Mouse (Mus musculus) heart, postnatal 25 days (tissue): ENCODE results near the gene Kidins220. TPM values are rescaled to one million over a fixed set of nuclear protein-coding genes. Genes with fewer than 3 reads are reported as not detected.

Source experiments
- DNase-seq: peaks from one replicate; pipeline ENCODE4 v3.0.0; 2022; ENCODE audit warnings: low spot score
- intact Hi-C: fragments of 180-260 bp; cut with DNase I; formaldehyde crosslinking; loops from one replicate; pipeline ENCODE4 v1.15.1; 2025
- total RNA-seq, 2 experiments: library from RNA; stranded (reverse); gene quantifications; 2 replicates each; pipeline ENCODE4 v1.2.3; 2021

Gene Kidins220
- total RNA-seq, 2 experiments from 2014 or later = 69.0 to 76.8 TPM

DNA sequence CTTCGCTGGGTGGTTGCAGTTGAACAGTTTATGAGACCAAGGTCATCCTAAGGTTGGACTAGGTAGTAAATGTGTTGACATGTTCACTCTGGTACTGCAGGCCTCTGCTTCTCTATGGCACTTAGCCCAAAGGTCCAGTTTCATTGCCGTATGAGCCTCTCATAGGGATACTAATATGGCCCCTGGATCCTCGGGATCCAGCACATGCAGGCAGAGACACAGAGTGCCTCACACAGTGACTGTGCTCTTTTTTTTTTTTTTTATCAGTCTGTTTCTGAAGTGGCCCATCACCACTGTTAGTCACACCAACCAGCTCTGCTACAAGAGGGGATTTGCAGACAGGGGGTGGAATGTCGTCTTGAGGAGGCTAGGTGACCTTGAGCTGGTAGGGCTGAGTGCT is 98.6 kb downstream of the Kidins220 start:
- DNase-seq = no peak
- intact Hi-C loops = no loop called here

GRCm38 (mm10) chr12:25074344-25074743 is 99.6 kb downstream of the Kidins220 start:
- intact Hi-C loops = no loop called here
- DNase-seq = no peak

GRCm38 (mm10) chr12:25083260-25084178 is 108.8 kb downstream of the Kidins220 start:
- no peak for DNase-seq
- intact Hi-C loops = no loop called here

DNA sequence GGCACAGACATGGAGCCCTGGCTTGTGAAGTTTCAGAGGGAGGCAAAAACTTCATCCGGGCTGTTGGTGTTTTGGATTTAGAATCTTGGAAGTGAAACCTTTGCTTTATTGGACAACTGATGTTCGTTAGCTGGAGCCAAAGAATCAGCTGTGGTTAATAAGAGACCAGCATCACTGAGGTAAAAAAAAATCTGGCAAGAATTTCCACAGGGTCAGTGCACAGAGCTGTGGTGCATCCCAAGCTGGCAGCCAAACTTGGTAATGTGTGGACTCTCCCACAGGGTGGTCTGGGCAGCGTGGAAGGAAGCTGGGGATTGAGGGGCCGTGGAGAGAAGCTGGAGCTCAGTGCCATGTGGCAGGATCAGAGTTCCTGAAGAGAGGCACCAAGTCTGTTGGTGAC is 112.2 kb downstream of the Kidins220 start:
- intact Hi-C loops = no loop called here
- no peak for DNase-seq

GRCm38 (mm10) chr12:25089433-25089832 is 114.7 kb downstream of the Kidins220 start:
- intact Hi-C loops = no loop called here
- no peak for DNase-seq

DNA sequence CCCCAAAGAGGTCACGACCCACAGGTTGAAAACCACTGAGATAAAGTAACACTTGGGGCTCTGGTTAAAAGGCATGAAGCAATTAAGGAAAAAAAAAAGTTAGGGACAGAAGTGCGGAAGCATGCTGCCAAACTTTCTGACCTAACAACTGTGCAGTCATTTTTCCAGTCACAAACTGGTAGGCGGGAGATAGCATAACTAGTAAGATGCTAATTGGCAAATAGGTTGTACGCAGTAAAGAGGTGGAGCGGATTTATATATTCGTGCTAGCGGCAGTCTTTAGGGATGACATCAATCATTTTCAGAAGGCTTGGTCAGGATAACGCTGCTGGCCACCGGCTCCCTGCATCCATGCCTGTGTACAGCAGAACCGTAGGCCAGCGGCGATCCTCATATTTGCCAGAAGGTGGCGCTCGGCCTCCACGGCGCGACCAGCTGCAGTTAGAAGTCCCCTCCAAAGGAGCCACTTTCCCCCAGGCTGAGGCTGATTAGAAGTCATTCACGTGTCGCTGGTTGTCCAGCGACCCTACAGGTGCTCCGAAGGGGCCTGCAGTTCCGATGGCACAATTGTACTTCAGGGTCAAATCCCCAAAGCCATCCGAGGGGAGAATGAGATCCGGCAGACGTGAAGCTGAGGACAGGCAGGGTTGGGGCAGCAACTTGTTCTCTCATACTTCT is 117.4 kb downstream of the Kidins220 start:
- DNase-seq = peak; percentile 71
- intact Hi-C loops = loop anchor here (1.0 to 10.0 kb wide), 10 partner anchors 70 to 1223 kb away; no protein-coding TSS in a partner anchor

GRCm38 (mm10) chr12:25092751-25093211 is 118.1 kb downstream of the Kidins220 start:
- intact Hi-C loops = loop anchor here (1.0 to 10.0 kb wide), 10 partner anchors 70 to 1222 kb away; no protein-coding TSS in a partner anchor

DNA sequence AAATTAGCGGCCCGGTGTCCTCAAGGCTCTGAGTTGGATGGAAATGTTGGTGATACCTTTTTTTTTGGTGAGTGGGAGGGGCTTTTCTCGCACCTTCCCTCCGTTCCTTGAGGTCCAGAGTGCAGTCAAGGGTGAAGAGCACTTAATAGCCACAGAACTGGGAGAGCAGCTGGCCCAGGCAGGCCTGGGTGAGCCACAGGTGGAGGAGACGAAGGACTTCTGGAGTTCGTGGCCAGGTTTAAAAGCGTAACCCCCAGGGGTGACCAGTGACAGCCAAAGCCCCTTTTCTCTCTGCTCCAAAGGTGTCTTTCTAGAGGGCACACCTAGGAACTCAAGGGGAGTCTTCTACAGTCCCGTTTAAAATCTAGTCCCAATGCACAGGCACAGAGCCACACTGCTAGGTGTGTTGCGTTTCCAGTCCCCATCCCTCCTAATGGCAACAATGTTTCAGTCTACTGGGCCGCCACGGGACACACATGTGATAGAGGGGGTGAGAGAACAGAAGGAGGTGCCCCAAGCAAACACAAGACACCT is 118.6 kb downstream of the Kidins220 start:
- intact Hi-C loops = loop anchor here (2.0 to 10.0 kb wide), 8 partner anchors 69 to 1221 kb away; no protein-coding TSS in a partner anchor
- DNase-seq = no peak

More at GRCm38 (mm10) chr12:25092751-25093211, 118.1 kb downstream of the Kidins220 start:
- DNase-seq = no peak

DNA sequence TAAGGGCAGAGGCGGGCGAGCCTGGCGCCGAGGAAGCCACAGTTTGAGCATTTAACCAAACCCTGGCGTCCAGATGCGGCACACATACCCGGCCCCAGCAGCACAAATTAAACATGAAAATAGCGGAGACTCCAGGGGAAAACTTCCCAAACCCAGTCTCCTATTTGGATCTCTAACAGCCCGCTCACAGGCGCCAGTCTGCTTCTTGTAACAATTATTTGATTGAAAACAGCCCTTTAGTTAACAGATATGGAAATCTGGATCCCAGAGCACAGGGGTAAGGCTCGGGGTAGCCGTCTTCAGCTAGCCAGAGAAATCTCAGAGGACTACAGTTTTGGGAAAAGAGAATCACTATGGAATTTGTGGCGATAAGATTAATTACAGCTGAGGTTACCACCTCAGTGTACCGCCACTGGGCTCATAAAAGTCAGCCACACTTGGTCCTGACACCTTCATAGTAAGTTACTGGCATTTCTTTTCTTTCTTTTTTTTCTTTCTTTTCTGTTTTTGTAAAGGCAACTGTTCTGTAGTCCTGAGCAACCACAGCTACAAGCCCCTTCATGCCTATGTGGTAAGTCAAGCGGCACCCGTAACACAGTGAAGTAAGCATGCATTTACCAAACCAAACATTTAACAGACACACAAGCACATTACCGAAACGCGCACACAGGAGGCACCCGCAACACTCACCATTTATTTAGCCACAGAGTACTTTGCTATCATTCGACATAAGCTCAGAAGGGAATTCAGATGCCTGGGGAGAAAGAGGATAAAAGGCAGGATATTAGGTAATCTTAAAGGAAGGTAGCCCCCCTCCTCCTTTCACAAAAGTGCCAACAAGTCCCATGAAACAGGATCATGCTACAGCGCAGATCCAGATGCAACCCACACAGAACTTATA is 120.1 kb downstream of the Kidins220 start:
- intact Hi-C loops = loop anchor here (5.0 to 10.0 kb wide), 7 partner anchors 67 to 1220 kb away; no protein-coding TSS in a partner anchor
- no peak for DNase-seq

GRCm38 (mm10) chr12:25095538-25095937 is 120.8 kb downstream of the Kidins220 start:
- no peak for DNase-seq
- intact Hi-C loops = loop anchor here (10.0 kb wide), 2 partner anchors 769 to 1219 kb away; no protein-coding TSS in a partner anchor

- DNase-seq = peak; percentile 99
- intact Hi-C loops = loop anchor here (10.0 kb wide), 2 partner anchors 769 to 1219 kb away; no protein-coding TSS in a partner anchor
Measured at GRCm38 (mm10) chr12:25095974-25096639, 121.4 kb downstream of the Kidins220 start.

DNA sequence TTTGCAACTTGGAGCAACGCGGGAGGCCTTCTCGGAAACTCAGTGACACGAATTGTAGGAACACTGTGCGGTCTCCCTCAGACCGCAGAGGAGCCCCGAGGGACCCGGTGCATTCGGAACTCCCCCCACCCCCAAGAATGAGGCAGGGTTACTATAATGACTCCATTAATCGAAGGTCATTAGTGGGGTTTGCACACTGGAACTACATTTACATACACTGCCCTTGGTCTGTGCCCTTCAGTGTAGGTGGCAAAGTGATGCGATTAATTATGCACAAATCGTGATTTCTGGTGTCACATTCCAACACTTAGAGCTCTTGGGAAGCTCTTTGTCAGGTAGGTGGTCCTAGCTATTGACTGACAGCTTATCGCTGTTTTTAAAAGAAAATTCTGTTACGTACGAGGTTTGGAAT is 121.9 kb downstream of the Kidins220 start:
- no peak for DNase-seq
- intact Hi-C loops = loop anchor here (10.0 kb wide), 2 partner anchors 768 to 1218 kb away; no protein-coding TSS in a partner anchor

DNA sequence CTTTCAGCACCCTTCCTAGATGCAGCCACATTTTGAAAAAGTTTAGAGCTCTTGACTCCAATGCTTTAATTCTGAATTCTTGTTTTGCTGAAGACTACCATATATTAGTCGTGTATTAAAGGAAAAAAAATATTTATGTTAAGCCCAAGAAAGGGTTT is 122.2 kb downstream of the Kidins220 start, which contains the start of gene Id2:
Gene Id2, minus strand, starts transcription at position 89 of the 158 bp plus-strand sequence.
- DNase-seq = no peak
- intact Hi-C loops = loop anchor here (10.0 kb wide), 2 partner anchors 768 to 1218 kb away; no protein-coding TSS in a partner anchor

- no peak for DNase-seq
- intact Hi-C loops = loop anchor here (10.0 kb wide), 2 partner anchors 767 to 1217 kb away; no protein-coding TSS in a partner anchor
Measured at GRCm38 (mm10) chr12:25097210-25098160, 122.8 kb downstream of the Kidins220 start.

DNA sequence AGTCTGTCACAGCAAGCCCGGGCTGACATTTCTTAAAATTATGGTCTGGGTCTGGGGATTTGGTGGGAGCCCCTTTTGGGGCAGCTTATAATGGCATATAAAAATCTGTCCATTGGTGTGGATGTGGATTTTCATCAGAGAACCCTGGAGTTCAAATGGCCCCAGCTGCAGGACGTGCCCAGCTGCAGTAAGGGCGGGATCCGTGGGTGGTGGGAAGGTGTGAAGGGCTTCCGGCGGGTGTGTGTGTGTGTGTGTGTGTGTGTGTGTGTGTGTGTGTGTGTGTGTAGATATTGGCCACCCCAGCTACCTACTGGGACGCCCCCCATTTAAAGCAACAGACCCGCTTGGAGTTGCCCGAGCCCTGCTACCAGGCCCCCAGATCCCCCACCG is 123.4 kb downstream of the Kidins220 start:
- intact Hi-C loops = loop anchor here (10.0 kb wide), 2 partner anchors 767 to 1217 kb away; no protein-coding TSS in a partner anchor
- DNase-seq = no peak

- intact Hi-C loops = loop anchor here (10.0 kb wide), 2 partner anchors 766 to 1216 kb away; no protein-coding TSS in a partner anchor
- peak; percentile 93 for DNase-seq
Measured at GRCm38 (mm10) chr12:25098561-25099312, 124.0 kb downstream of the Kidins220 start.

DNA sequence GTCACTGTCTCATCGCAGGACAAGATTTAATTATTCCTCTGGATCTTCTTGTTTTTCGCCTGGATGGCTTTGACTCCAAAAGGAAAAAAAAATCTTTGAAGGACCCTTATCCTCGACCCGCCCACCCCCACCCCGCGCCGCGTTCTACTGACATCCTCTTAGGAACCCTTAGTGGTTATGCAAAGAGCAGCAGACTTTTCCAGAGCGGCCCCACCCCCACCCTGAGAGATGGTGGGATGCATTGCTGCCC is 124.5 kb downstream of the Kidins220 start:
- no peak for DNase-seq

More for the DNA sequence above, 124.5 kb downstream of the Kidins220 start:
- intact Hi-C loops = loop anchor here (10.0 kb wide), 2 partner anchors 766 to 1216 kb away; no protein-coding TSS in a partner anchor
